Mouse (Mus musculus) midbrain, embryonic 12.5 days (tissue): ENCODE results near the gene Acad10. TPM values are rescaled to one million over a fixed set of nuclear protein-coding genes. Genes with fewer than 3 reads are reported as not detected.

Experiments used
- ATAC-seq: fragments of 200-750 bp; cut with Nextera tagmentation; 2 replicates; pipeline ENCODE4 v1.8.0; 2017; ENCODE audit warnings: low read depth, moderate TSS enrichment, moderate library complexity; ENCODE audit not compliant: low FRiP score
- H3K27ac ChIP-seq: fragments of 300-500 bp; sonication (generic); replicated peaks from 2 replicates; pipeline ENCODE4 v1.5.1; 2016; ENCODE audit warnings: mild to moderate bottlenecking
- H3K27me3 ChIP-seq: fragments of 300-500 bp; sonication (generic); 2 replicates; pipeline ENCODE4 v1.6.1; 2016; ENCODE audit warnings: mild to moderate bottlenecking
- H3K36me3 ChIP-seq: fragments of 300-500 bp; sonication (generic); 2 replicates; pipeline ENCODE4 v1.6.1; 2016
- H3K4me1 ChIP-seq: fragments of 300-500 bp; sonication (generic); 2 replicates; pipeline ENCODE4 v1.6.1; 2016
- H3K4me2 ChIP-seq: fragments of 300-500 bp; sonication (generic); replicated peaks from 2 replicates; pipeline ENCODE4 v1.6.1; 2016; ENCODE audit warnings: mild to moderate bottlenecking, moderate library complexity
- H3K4me3 ChIP-seq: fragments of 300-500 bp; sonication (generic); 2 replicates; pipeline ENCODE4 v1.5.1; 2016; ENCODE audit warnings: mild to moderate bottlenecking
- H3K9ac ChIP-seq: fragments of 300-500 bp; sonication (generic); replicated peaks from 2 replicates; pipeline ENCODE4 v1.6.1; 2016; ENCODE audit warnings: mild to moderate bottlenecking, moderate library complexity
- H3K9me3 ChIP-seq: fragments of 300-500 bp; sonication (generic); 2 replicates; pipeline ENCODE4 v1.6.1; 2016; ENCODE audit warnings: mild to moderate bottlenecking
- WGBS: fragments of 180-500 bp; shearing (Covaris S2); methylation state at CpG from one replicate; pipeline ENCODE4 v1.1.7; 2016; 5-methylcytosine and 5-hydroxymethylcytosine counted together
- polyA plus RNA-seq: library from polyadenylated mRNA; unstranded; fragments of >200 nt; fragmentation: Nextera tagmentation; extraction: Ambion mirVana; gene quantifications from 2 replicates; pipeline ENCODE4 v1.2.1, GENCODE M21; 2016

The Acad10 gene
- polyA plus RNA-seq, 1 experiment from 2014 or later: 2.3 TPM

GRCm38 (mm10) chr5:121574145-121574544 lies 86.2 kb downstream of the Acad10 start:
- no peak for ATAC-seq
- no peaks in the 10 kb centered on the region for H3K27me3 ChIP-seq
- H3K36me3 ChIP-seq: peaks cover 7% of the 10 kb centered on the region; the same call in 1 of the 2 replicates
- H3K4me1 ChIP-seq: no peaks in the 10 kb centered on the region
- H3K9ac ChIP-seq: no peak overlapping the region
- no peak overlapping the region for H3K4me2 ChIP-seq
- no peaks in the 10 kb centered on the region for H3K9me3 ChIP-seq
- no peak overlapping the region for H3K27ac ChIP-seq
- H3K4me3 ChIP-seq: no peak overlapping the region
- 94% methylated on average over 13 of the region's 13 CpGs for WGBS

Other genes starting within 250 kb of the Acad10 start
- gene Tmem116, start 208.6 kb downstream of the Acad10 start, polyA plus RNA-seq: 0.96 and 1.1 TPM in 2 replicates
- 130 and 137 TPM in 2 replicates for gene Erp29, start 208.0 kb downstream of the Acad10 start, polyA plus RNA-seq
- 0.07 TPM in 1 of 2 replicates, not detected in the other for gene Adam1b, start 157.1 kb downstream of the Acad10 start, polyA plus RNA-seq
- gene Adam1a, start 115.0 kb downstream of the Acad10 start, polyA plus RNA-seq: 3.0 and 3.4 TPM in 2 replicates
- not detected in 2 replicates for gene Gm42878, start 115.0 kb downstream of the Acad10 start, polyA plus RNA-seq
- gene Mapkapk5, start 114.6 kb downstream of the Acad10 start, polyA plus RNA-seq: 56.4 and 58.2 TPM in 2 replicates
- 92.5 and 94.1 TPM in 2 replicates for gene Aldh2, start 66.7 kb downstream of the Acad10 start, polyA plus RNA-seq
- 1.3 and 1.7 TPM in 2 replicates for gene Acad12, start 41.6 kb downstream of the Acad10 start, polyA plus RNA-seq
- 49.0 and 51.5 TPM in 2 replicates for gene Brap, start within 50 bp of the Acad10 start, polyA plus RNA-seq
- gene Atxn2, start 50.8 kb upstream of the Acad10 start, polyA plus RNA-seq: 68.1 and 77.6 TPM in 2 replicates
- 8.8 and 9.0 TPM in 2 replicates for gene Sh2b3, start 177.1 kb upstream of the Acad10 start, polyA plus RNA-seq
- 53.0 and 53.5 TPM in 2 replicates for gene Pheta1, start 188.5 kb upstream of the Acad10 start, polyA plus RNA-seq